Mouse (Mus musculus) heart, embryonic 14.5 days (tissue): ENCODE measurements around the gene Hist1h2ad. TPM values are rescaled to one million over a fixed set of nuclear protein-coding genes. Genes with fewer than 3 reads are reported as not detected.
"Not testable (repeated sequence)": the region's sequence is repeated elsewhere in the genome, so short reads cannot be mapped to it uniquely, and the experiment has no call there.

Experiments used
- ATAC-seq: fragments of 200-750 bp; cut with Nextera tagmentation; 2 replicates; pipeline ENCODE4 v1.8.0; 2017; ENCODE audit warnings: low read depth, moderate TSS enrichment; ENCODE audit not compliant: insufficient number of reproducible peaks, insufficient read depth, low FRiP score
- H3K27ac ChIP-seq, 2 experiments: fragments of 200-500 bp in 1 of 2; fragments of 300-500 bp in 1 of 2; sonication (generic) in 1 of 2; replicated peaks in 1 of 2; 2 replicates each; pipeline ENCODE4 v1.5.1; 2012 to 2014; ENCODE audit warnings: low read depth in 2 of 2, low read length in 2 of 2, control low read depth in 1 of 2, mild to moderate bottlenecking in 1 of 2, mixed read lengths in 1 of 2; ENCODE audit not compliant: control insufficient read depth in 1 of 2, insufficient read depth in 1 of 2
- H3K27me3 ChIP-seq: fragments of 300-500 bp; sonication (generic); 2 replicates; pipeline ENCODE4 v1.6.1; 2014; ENCODE audit warnings: mild to moderate bottlenecking, low read length, control low read depth; ENCODE audit not compliant: control insufficient read depth, insufficient read depth
- H3K36me3 ChIP-seq: fragments of 300-500 bp; sonication (generic); 2 replicates; pipeline ENCODE4 v1.6.1; 2014; ENCODE audit warnings: mild to moderate bottlenecking, control low read depth, low read length, mixed read lengths; ENCODE audit not compliant: control insufficient read depth, insufficient read depth
- H3K4me1 ChIP-seq, 2 experiments: fragments of 200-500 bp in 1 of 2; fragments of 300-500 bp in 1 of 2; sonication (generic) in 1 of 2; 2 replicates each; pipeline ENCODE4 v1.6.1; 2012 to 2014; ENCODE audit warnings: low read length in 2 of 2, control low read depth in 1 of 2, mixed read lengths in 1 of 2; ENCODE audit not compliant: control insufficient read depth in 2 of 2, insufficient read depth in 2 of 2
- H3K4me2 ChIP-seq: fragments of 300-500 bp; sonication (generic); 2 replicates; pipeline ENCODE4 v1.6.1; 2014; ENCODE audit warnings: mild to moderate bottlenecking, low read length
- H3K4me3 ChIP-seq, 2 experiments: fragments of 200-500 bp in 1 of 2; fragments of 300-500 bp in 1 of 2; sonication (generic) in 1 of 2; 2 replicates each; pipeline ENCODE4 v1.5.1; 2012 to 2014; ENCODE audit warnings: low read length in 2 of 2, mild to moderate bottlenecking in 2 of 2, control low read depth in 1 of 2, low read depth in 1 of 2, moderate library complexity in 1 of 2; ENCODE audit not compliant: control insufficient read depth in 1 of 2, insufficient read depth in 1 of 2
- H3K9ac ChIP-seq: fragments of 300-500 bp; sonication (generic); 2 replicates; pipeline ENCODE4 v1.6.1; 2014; ENCODE audit warnings: mild to moderate bottlenecking, low read length
- H3K9me3 ChIP-seq: fragments of 300-500 bp; sonication (generic); 2 replicates; pipeline ENCODE4 v1.6.1; 2016; ENCODE audit warnings: low read length, control low read depth; ENCODE audit not compliant: control insufficient read depth
- WGBS: fragments of 180-500 bp; shearing (Covaris S2); extraction: QIAGEN DNeasy Blood & Tissue Kit; methylation state at CpG from one replicate; pipeline ENCODE4 v1.1.7; 2014; 5-methylcytosine and 5-hydroxymethylcytosine counted together
- polyA plus RNA-seq: library from polyadenylated mRNA; unstranded; fragments of >200 nt; fragmentation: Nextera tagmentation; extraction: Ambion mirVana; gene quantifications from 2 replicates; pipeline ENCODE4 v1.2.1, GENCODE M21; 2014

The Hist1h2ad gene
- polyA plus RNA-seq, 1 experiment from 2014 or later: 0.53 TPM

DNA sequence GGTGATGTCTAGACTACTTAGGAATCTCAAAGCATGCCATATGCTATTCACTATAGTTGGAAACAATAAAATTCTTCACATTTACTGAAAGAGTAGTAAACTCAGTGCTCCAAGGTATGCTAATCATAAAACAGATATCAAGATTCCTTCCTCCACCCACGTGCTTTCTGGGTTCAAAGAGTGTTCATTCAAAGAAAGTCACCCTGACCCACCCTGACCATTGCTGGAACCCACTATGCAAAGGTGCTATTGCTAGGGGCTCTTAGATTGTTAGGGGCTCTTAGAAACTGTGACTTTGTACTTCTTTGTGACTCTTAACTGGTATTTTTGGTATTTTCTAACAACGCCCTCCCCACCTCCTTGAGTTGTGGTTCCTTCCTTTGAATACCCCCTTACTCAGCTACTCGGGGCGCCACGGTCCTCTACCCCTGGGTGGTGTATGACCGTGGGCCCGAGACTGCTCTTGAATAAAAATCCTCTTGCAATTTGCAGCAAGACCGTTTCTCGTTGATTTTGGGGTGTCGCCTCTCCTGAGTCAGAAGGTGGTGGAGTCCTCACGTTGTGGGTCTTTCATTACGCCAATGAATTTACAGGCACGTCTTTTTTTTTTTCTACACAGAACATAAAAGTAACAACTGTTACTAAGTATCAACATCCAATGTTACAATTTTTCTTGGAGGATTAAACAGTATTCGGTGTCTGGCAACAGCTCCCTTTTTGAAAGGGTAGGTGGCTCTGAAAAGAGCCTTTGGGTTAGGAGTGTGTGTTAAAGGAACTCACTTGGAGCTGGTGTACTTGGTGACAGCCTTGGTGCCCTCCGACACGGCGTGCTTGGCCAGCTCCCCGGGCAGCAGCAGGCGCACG lies 915 bp upstream of the Hist1h2ad start:
- not testable (repeated sequence) for H3K27me3 ChIP-seq, H3K36me3 ChIP-seq, ATAC-seq, H3K9me3 ChIP-seq
- H3K4me2 ChIP-seq: peak overlapping the region; percentile 70
- H3K9ac ChIP-seq: peak overlapping the region; percentile 80
- peak overlapping the region; percentile 95 to 96 for H3K27ac ChIP-seq
- H3K4me3 ChIP-seq: peak overlapping the region; percentile 44 to 47
- WGBS: 25% methylated on average over 18 of the region's 20 CpGs
- peaks cover 3 to 23% of the 10 kb centered on the region in 2 experiments for H3K4me1 ChIP-seq

DNA sequence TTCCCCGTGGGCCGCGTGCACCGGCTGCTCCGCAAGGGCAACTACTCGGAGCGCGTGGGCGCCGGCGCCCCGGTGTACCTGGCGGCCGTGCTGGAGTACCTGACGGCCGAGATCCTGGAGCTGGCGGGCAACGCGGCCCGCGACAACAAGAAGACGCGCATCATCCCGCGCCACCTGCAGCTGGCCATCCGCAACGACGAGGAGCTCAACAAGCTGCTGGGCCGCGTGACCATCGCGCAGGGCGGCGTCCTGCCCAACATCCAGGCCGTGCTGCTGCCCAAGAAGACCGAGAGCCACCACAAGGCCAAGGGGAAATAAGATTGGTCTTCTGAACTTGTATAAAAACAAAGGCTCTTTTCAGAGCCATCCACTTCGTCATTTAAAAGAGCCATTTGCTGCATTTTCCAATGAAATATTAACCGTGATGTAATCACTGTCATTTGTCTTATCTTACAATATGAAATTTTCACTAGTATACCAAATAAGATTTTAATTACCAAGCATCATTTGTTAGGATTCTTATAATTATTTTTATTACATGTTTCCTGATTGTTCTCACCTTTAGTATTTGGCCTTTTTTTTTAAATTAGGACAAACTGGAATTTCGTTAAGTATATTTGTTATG lies 477 bp downstream of the Hist1h2ad start:
- not testable (repeated sequence) for H3K9me3 ChIP-seq, H3K27me3 ChIP-seq, H3K36me3 ChIP-seq, ATAC-seq
- H3K9ac ChIP-seq: peak overlapping the region; percentile 69
- peak overlapping the region; percentile 30 to 44 for H3K4me3 ChIP-seq
- H3K4me2 ChIP-seq: peak overlapping the region; percentile 70
- H3K27ac ChIP-seq: peak overlapping the region; percentile 81 to 82
- H3K4me1 ChIP-seq: peaks cover 3 to 23% of the 10 kb centered on the region in 2 experiments
- WGBS: 5% methylated on average over 5 of the region's 39 CpGs

DNA sequence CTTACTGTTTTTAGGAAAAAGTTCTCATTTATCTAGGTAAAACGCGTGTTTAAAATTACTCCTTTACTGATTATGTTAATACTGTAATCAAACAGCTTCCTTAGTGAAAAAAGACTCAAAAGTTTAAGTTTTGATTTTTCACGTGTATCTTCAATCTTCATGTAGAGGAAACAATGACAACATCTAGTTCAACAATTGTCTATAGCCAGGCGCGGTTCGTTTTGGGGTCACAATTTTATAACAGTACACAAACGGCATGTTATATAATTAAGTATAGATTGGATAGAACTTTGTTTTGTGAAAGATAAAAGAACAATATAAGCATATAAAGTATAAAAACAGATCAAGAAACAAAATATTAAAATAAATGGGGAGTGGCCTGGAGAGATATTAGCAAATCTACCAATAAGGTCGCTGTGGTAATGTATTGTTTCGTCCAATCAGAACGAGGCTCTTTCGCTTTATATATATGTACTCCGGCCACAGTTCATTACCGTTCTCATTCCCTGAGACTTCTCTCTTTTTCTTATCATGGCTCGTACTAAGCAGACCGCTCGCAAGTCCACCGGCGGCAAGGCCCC lies 1.2 kb downstream of the Hist1h2ad start, which contains the start of gene Hist1h3d:
TSS of gene Hist1h3d (plus strand) at position 493 of the 581 bp plus-strand sequence.
- peak within 1 kb of the TSS; percentile 81 for H3K27ac ChIP-seq
- ATAC-seq: peak; percentile 58
- H3K4me1 ChIP-seq: peaks cover 3 to 19% of the 10 kb centered on the region in 2 experiments
- H3K4me2 ChIP-seq: peak within 1 kb of the TSS; percentile 70
- H3K9ac ChIP-seq: peak within 1 kb of the TSS; percentile 79
- H3K27me3 ChIP-seq: no peaks in the 10 kb centered on the region
- peak within 1 kb of the TSS; percentile 37 to 44 for H3K4me3 ChIP-seq
- WGBS: 2% methylated on average over 18 of the region's 18 CpGs
- H3K36me3 ChIP-seq: no peaks in the 10 kb centered on the region
- no peaks in the 10 kb centered on the region for H3K9me3 ChIP-seq

DNA sequence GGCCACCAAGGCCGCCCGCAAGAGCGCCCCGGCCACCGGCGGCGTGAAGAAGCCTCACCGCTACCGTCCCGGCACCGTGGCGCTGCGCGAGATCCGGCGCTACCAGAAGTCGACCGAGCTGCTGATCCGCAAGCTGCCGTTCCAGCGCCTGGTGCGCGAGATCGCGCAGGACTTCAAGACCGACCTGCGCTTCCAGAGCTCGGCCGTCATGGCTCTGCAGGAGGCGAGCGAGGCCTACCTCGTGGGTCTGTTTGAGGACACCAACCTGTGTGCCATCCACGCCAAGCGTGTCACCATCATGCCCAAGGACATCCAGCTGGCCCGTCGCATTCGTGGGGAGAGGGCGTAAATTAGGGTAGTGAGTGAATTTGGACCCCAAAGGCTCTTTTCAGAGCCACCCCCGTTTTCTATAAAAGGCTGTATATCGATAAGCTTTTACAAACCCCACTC lies 1.7 kb downstream of the Hist1h2ad start:
- H3K9me3 ChIP-seq, ATAC-seq, H3K36me3 ChIP-seq, H3K27me3 ChIP-seq: not testable (repeated sequence)
- Histone ChIP-seq H3K4me1 (peaks cover 3 to 18% of the 10 kb centered on the region in 2 experiments; a peak in 3 of 4 replicates), H3K4me2 (peak overlapping the region; percentile 70), H3K4me3 (peak overlapping the region; percentile 37 to 44), H3K9ac (peak overlapping the region; percentile 79), H3K27ac (peak overlapping the region; percentile 45 to 67)
- WGBS: 2% methylated on average over 11 of the region's 40 CpGs

DNA sequence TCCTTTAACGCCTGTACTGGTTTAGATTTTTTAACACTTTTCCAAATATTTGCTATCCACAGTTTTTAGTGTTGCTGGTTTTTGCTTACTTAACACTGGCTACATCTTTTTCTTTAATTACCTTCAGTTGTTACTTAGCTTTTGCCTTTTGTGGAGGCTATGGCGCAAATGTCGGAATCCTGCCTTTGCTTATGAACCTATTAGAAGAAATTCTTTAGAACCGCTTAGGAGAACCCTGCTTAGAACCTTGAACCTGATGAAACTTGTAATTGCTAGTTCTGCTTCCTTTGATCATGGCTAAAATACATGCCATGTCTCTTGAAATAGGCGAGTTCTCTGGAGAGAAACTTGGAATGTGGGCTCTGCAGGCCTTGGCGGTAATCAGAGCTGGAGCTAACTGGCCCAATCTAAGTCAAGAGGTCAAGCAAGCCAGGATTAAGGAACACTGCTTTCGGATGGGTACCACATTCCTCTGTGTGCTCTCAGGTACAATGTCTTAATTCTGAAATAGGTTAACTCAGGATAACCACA lies 2.2 kb downstream of the Hist1h2ad start:
- no peaks in the 10 kb centered on the region for H3K27me3 ChIP-seq
- no peak for ATAC-seq
- 26% methylated on average over 7 of the region's 7 CpGs for WGBS
- H3K36me3 ChIP-seq: no peaks in the 10 kb centered on the region
- peak overlapping the region; percentile 18 to 44 for H3K4me3 ChIP-seq
- peak overlapping the region; percentile 70 for H3K4me2 ChIP-seq
- H3K27ac ChIP-seq: peak overlapping the region; percentile 61 to 67
- peak overlapping the region; percentile 79 for H3K9ac ChIP-seq
- H3K9me3 ChIP-seq: no peaks in the 10 kb centered on the region
- H3K4me1 ChIP-seq: peaks cover 3 to 18% of the 10 kb centered on the region in 2 experiments; a peak in 3 of 4 replicates

DNA sequence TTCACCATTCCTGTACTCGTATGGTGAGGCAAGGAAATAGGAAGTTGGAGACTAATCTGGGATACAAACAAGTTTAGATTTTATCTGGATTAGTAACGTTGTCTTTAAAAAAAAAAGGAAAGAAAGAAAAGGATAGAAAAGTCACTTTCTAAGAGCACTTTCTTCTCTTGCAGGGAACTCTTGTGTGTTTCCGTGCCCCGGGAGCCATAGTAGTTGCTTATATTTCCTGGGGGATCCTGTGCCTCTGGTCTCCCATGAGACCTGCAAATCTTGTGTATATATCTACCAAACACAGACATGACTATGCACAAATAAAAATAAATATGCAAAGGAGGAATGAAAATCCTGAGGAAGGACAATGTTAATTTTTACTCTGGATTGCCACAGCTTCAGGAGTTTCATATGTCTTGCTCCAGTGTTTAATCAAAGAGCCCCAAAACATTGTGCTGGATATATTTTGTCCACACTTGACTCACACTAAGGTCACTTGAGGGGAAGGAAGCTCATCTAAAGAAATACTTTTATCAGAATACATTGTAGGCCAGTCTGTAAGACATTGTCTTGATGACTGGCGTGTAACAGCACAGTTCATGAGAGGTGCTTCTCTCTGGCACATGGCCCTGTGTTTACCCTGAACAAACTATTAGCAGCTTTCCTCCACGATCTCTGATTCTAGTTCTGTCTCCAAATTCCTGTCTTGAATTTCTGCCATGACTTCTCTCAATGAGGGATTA lies 2.9 kb downstream of the Hist1h2ad start:
- WGBS: 64% methylated on average over 6 of the region's 6 CpGs
- Histone ChIP-seq H3K27me3 (no peaks in the 10 kb centered on the region), H3K4me2 (peak overlapping the region; percentile 70), H3K9ac (peak overlapping the region; percentile 79), H3K4me1 (peaks cover 3 to 21% of the 10 kb centered on the region in 2 experiments), H3K4me3 (peak overlapping the region in 1 of 2 experiments; percentile 44; a peak in 2 of 4 replicates), H3K9me3 (no peaks in the 10 kb centered on the region), H3K27ac (peak overlapping the region; percentile 61 to 67; a peak in 3 of 4 replicates), H3K36me3 (no peaks in the 10 kb centered on the region)
- no peak for ATAC-seq

DNA sequence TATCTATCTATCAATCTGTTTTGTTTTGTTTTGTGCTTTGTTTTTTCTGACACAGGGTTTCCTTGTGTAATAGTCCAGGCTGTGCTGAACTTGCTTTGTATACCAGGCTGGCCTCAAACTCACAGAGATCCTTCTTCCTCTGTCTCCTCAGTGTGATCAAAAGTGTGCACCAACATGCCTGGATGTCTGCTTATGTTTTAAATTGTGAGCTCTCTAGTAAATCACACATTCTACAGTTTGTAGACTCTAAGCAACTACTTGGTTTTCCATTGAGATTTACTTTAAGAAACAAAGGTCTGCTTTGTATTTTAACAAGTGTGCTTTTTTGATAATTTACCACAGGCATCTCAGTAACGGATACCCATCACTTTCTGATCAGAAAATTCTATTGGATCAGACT lies 3.7 kb downstream of the Hist1h2ad start:
- no peaks in the 10 kb centered on the region for H3K27me3 ChIP-seq
- no peak for ATAC-seq
- no peak overlapping the region for H3K4me3 ChIP-seq
- no peak overlapping the region for H3K27ac ChIP-seq
- WGBS: 86% methylated on average over 1 of the region's 1 CpGs
- no peaks in the 10 kb centered on the region for H3K9me3 ChIP-seq
- peaks cover 3 to 24% of the 10 kb centered on the region in 2 experiments for H3K4me1 ChIP-seq
- H3K9ac ChIP-seq: no peak overlapping the region
- H3K36me3 ChIP-seq: no peaks in the 10 kb centered on the region
- no peak overlapping the region for H3K4me2 ChIP-seq
